Mouse (Mus musculus): ENCODE measurements around the gene Actrt1.

Actrt1 gene

DNA sequence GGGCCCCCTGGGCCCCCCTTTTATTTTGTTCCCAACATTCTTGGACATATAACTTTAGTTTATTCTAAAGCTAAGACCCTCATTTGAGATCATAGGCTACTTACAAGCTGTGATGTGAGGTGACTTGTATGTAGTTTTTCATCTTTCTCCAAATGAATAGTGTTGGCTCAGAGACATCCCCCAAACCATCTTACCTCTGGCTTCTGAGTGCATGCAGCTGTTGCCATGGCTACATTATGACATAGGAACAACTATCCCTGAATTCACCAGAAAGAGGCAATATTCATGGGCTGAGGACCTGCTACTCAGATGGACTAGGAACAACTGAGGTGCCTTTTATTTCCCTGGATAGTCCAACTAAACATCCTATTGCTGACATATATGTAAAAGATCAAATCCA, at the start of gene Actrt1:
Actrt1 (plus strand) TSS at position 301 of the 400 bp plus-strand sequence.
- DNase-seq (ENCODE audit: low spot score in 2 of 2): no peak

DNA sequence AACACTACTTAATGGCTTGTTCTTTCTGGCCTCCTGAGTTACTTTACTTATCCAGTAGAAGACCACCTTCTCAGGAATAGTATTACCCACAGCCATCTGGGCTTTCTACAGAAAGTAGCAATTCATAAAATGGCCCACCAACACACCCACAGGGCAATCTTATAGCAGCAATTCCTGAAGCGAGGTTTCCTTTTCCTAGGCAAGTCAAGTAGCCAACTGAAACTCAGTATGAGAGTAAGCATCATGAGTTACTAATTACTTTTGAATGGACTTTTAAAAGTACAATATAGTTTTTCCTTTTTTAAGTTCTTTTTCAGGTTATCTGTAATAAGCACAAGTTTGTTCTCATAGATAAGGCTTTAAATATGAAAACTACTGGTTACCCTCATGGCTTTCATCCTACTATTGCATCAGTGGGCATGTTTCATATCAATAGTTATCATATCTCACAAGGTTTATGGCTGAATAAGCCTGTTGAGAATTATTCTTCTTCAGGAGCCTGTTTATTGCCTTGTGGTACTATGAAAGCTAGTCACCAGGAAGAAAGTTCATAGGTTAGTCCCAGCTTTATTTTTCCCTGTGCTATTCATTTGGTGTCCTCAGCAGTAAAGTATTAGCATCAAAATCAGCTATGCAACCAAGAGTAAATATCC, 2.8 kb downstream of the Actrt1 start:
- DNase-seq (ENCODE audit: low spot score in 2 of 2): no peak

Measured in urinary bladder, postnatal 36 days (tissue).